Mouse (Mus musculus) adrenal gland, postnatal 14 days (tissue): ENCODE measurements at regions not wholly inside any gene's neighbourhood (a gene's known extent, or its start where the extent isn't known, plus 50 kb on each side); places are given as distances from the start of the nearest gene placed in this dataset.

Source experiments
- DNase-seq: peaks from one replicate; pipeline ENCODE4 v3.0.0; 2021; ENCODE audit warnings: mixed read lengths

GRCm38 (mm10) chr7:117106691-117107191, 274.0 kb upstream of the Xylt1 start:
- no peak for DNase-seq

GRCm38 (mm10) chr7:117108391-117108790, 272.4 kb upstream of the Xylt1 start:
- no peak for DNase-seq

GRCm38 (mm10) chr7:117127728-117128127, 253.1 kb upstream of the Xylt1 start:
- no peak for DNase-seq

- DNase-seq: no peak
Observed at GRCm38 (mm10) chr7:117134869-117135268, 245.9 kb upstream of the Xylt1 start.

GRCm38 (mm10) chr7:117138681-117139080, 242.1 kb upstream of the Xylt1 start:
- no peak for DNase-seq

- DNase-seq: peak; percentile 21
Observed at GRCm38 (mm10) chr7:117139245-117139970, 241.4 kb upstream of the Xylt1 start.

GRCm38 (mm10) chr7:117139971-117140247, 240.9 kb upstream of the Xylt1 start:
- DNase-seq: no peak

- DNase-seq: no peak
Observed at GRCm38 (mm10) chr7:117146809-117147208, 234.0 kb upstream of the Xylt1 start.

GRCm38 (mm10) chr7:117150355-117150754, 230.4 kb upstream of the Xylt1 start:
- no peak for DNase-seq

GRCm38 (mm10) chr7:117153826-117154550, 226.8 kb upstream of the Xylt1 start:
- DNase-seq: no peak

- DNase-seq: no peak
Observed at GRCm38 (mm10) chr7:117161193-117161908, 219.4 kb upstream of the Xylt1 start.

- DNase-seq: no peak
Observed at GRCm38 (mm10) chr7:117174811-117175422, 205.9 kb upstream of the Xylt1 start.

- DNase-seq: no peak
Observed at GRCm38 (mm10) chr7:117184011-117184410, 196.8 kb upstream of the Xylt1 start.

GRCm38 (mm10) chr7:117185891-117186290, 194.9 kb upstream of the Xylt1 start:
- no peak for DNase-seq

GRCm38 (mm10) chr7:117196611-117197010, 184.2 kb upstream of the Xylt1 start:
- DNase-seq: no peak

- DNase-seq: no peak
Observed at GRCm38 (mm10) chr7:117226294-117226693, 154.5 kb upstream of the Xylt1 start.

- DNase-seq: no peak
Observed at GRCm38 (mm10) chr7:117229619-117230018, 151.2 kb upstream of the Xylt1 start.

GRCm38 (mm10) chr7:117256819-117257218, 124.0 kb upstream of the Xylt1 start:
- DNase-seq: no peak

GRCm38 (mm10) chr7:117258557-117258956, 122.2 kb upstream of the Xylt1 start:
- DNase-seq: no peak

- DNase-seq: no peak
Observed at GRCm38 (mm10) chr7:117259151-117259550, 121.6 kb upstream of the Xylt1 start.

- no peak for DNase-seq
Observed at GRCm38 (mm10) chr7:117259674-117260294, 121.0 kb upstream of the Xylt1 start.

- DNase-seq: no peak
Observed at GRCm38 (mm10) chr7:117260596-117260995, 120.2 kb upstream of the Xylt1 start.
